Mouse (Mus musculus) intestine, embryonic 16.5 days (tissue): ENCODE measurements around the gene Olfr446. TPM values are rescaled to one million over a fixed set of nuclear protein-coding genes. Genes with fewer than 3 reads are reported as not detected.

ENCODE experiments used
- ATAC-seq: fragments of 200-750 bp; cut with Nextera tagmentation; 2 replicates; pipeline ENCODE4 v1.8.0; 2017; ENCODE audit warnings: moderate TSS enrichment, moderate library complexity
- H3K27ac ChIP-seq: fragments of 300-500 bp; sonication (generic); 2 replicates; pipeline ENCODE4 v1.5.1; 2014; ENCODE audit warnings: mild to moderate bottlenecking, low read length
- H3K27me3 ChIP-seq: fragments of 300-500 bp; sonication (generic); replicated peaks from 2 replicates; pipeline ENCODE4 v1.6.1; 2014; ENCODE audit warnings: low read length, control low read depth, mixed read lengths; ENCODE audit not compliant: control insufficient read depth, insufficient read depth
- H3K36me3 ChIP-seq: fragments of 300-500 bp; sonication (generic); 2 replicates; pipeline ENCODE4 v1.6.1; 2014; ENCODE audit warnings: low read length, control low read depth; ENCODE audit not compliant: control insufficient read depth, insufficient read depth
- H3K4me1 ChIP-seq: fragments of 300-500 bp; sonication (generic); 2 replicates; pipeline ENCODE4 v1.6.1; 2014; ENCODE audit warnings: low read length, control low read depth, mixed read lengths; ENCODE audit not compliant: control insufficient read depth, insufficient read depth
- H3K4me2 ChIP-seq: fragments of 300-500 bp; sonication (generic); 2 replicates; pipeline ENCODE4 v1.6.1; 2014; ENCODE audit warnings: low read depth, low read length, control low read depth
- H3K4me3 ChIP-seq: fragments of 300-500 bp; sonication (generic); 2 replicates; pipeline ENCODE4 v1.5.1; 2014; ENCODE audit warnings: mild to moderate bottlenecking, low read length
- H3K9ac ChIP-seq: fragments of 300-500 bp; sonication (generic); 2 replicates; pipeline ENCODE4 v1.6.1; 2014; ENCODE audit warnings: low read depth, low read length
- H3K9me3 ChIP-seq: fragments of 300-500 bp; sonication (generic); 2 replicates; pipeline ENCODE4 v1.6.1; 2016; ENCODE audit warnings: low read length, control low read depth; ENCODE audit not compliant: control insufficient read depth
- WGBS: fragments of 180-500 bp; shearing (Covaris S2); extraction: QIAGEN DNeasy Blood & Tissue Kit; methylation state at CpG from one replicate; pipeline ENCODE4 v1.1.7; 2014; 5-methylcytosine and 5-hydroxymethylcytosine counted together
- polyA plus RNA-seq: library from polyadenylated mRNA; unstranded; fragments of >200 nt; fragmentation: Nextera tagmentation; extraction: Ambion mirVana; gene quantifications from 2 replicates; pipeline ENCODE4 v1.2.1, GENCODE M21; 2015

The Olfr446 gene
- not detected in 2 replicates for polyA plus RNA-seq

GRCm38 (mm10) chr6:42921077-42921476, at the start of gene Olfr446:
Olfr446 (plus strand) TSS chr6:42921377.
- Histone ChIP-seq H3K27me3 (no peaks in the 10 kb centered on the region), H3K36me3 (no peaks in the 10 kb centered on the region), H3K4me3 (no peak within 1 kb of the TSS), H3K4me2 (no peak within 1 kb of the TSS), H3K27ac (no peak within 1 kb of the TSS), H3K9ac (no peak within 1 kb of the TSS), H3K9me3 (no peaks in the 10 kb centered on the region), H3K4me1 (no peaks in the 10 kb centered on the region)
- 63% methylated on average over 2 of the region's 2 CpGs for WGBS
- no peak for ATAC-seq

- no peaks in the 10 kb centered on the region for H3K27me3 ChIP-seq
- H3K4me1 ChIP-seq: no peaks in the 10 kb centered on the region
- no peak overlapping the region for H3K27ac ChIP-seq
- no peak overlapping the region for H3K9ac ChIP-seq
- H3K9me3 ChIP-seq: no peaks in the 10 kb centered on the region
- no peak overlapping the region for H3K4me2 ChIP-seq
- no peak for ATAC-seq
- no peak overlapping the region for H3K4me3 ChIP-seq
- H3K36me3 ChIP-seq: no peaks in the 10 kb centered on the region
These were observed 44.9 kb upstream of the Olfr446 start for GRCm38 (mm10) chr6:42876323-42876722.

- Histone ChIP-seq H3K27ac (no peak within 1 kb of the TSS), H3K4me3 (no peak within 1 kb of the TSS), H3K36me3 (no peaks in the 10 kb centered on the region), H3K4me1 (no peaks in the 10 kb centered on the region), H3K9ac (no peak within 1 kb of the TSS), H3K9me3 (no peaks in the 10 kb centered on the region), H3K4me2 (no peak within 1 kb of the TSS), H3K27me3 (no peaks in the 10 kb centered on the region)
- ATAC-seq: no peak
- 89% methylated on average over 1 of the region's 1 CpGs for WGBS
These were observed 31.0 kb upstream of the Olfr446 start, which contains the start of gene Olfr448 for GRCm38 (mm10) chr6:42890141-42890540. Olfr448 (plus strand) TSS chr6:42890441.

GRCm38 (mm10) chr6:42900345-42900744, 20.8 kb upstream of the Olfr446 start:
- H3K36me3 ChIP-seq: no peaks in the 10 kb centered on the region
- no peak overlapping the region for H3K27ac ChIP-seq
- H3K4me1 ChIP-seq: no peaks in the 10 kb centered on the region
- H3K9ac ChIP-seq: no peak overlapping the region
- H3K27me3 ChIP-seq: no peaks in the 10 kb centered on the region
- no peaks in the 10 kb centered on the region for H3K9me3 ChIP-seq
- H3K4me2 ChIP-seq: no peak overlapping the region
- no peak overlapping the region for H3K4me3 ChIP-seq
- ATAC-seq: no peak
- WGBS: 7% methylated on average over 1 of the region's 1 CpGs

GRCm38 (mm10) chr6:42908578-42908977, 12.6 kb upstream of the Olfr446 start, which contains the start of gene Olfr447:
Olfr447 (plus strand) TSS chr6:42908878.
- no peak for ATAC-seq
- H3K9me3 ChIP-seq: no peaks in the 10 kb centered on the region
- H3K27ac ChIP-seq: no peak within 1 kb of the TSS
- H3K4me2 ChIP-seq: no peak within 1 kb of the TSS
- no peak within 1 kb of the TSS for H3K4me3 ChIP-seq
- no peak within 1 kb of the TSS for H3K9ac ChIP-seq
- H3K36me3 ChIP-seq: no peaks in the 10 kb centered on the region
- no peaks in the 10 kb centered on the region for H3K4me1 ChIP-seq
- H3K27me3 ChIP-seq: no peaks in the 10 kb centered on the region

GRCm38 (mm10) chr6:42948767-42949166, 27.6 kb downstream of the Olfr446 start, which contains the start of gene Olfr444:
Olfr444 (plus strand) TSS chr6:42949067.
- H3K9me3 ChIP-seq: no peaks in the 10 kb centered on the region
- H3K4me2 ChIP-seq: no peak within 1 kb of the TSS
- 61% methylated on average over 1 of the region's 1 CpGs for WGBS
- H3K27me3 ChIP-seq: no peaks in the 10 kb centered on the region
- no peak for ATAC-seq
- no peaks in the 10 kb centered on the region for H3K4me1 ChIP-seq
- H3K27ac ChIP-seq: no peak within 1 kb of the TSS
- H3K9ac ChIP-seq: no peak within 1 kb of the TSS
- H3K4me3 ChIP-seq: no peak within 1 kb of the TSS
- H3K36me3 ChIP-seq: no peaks in the 10 kb centered on the region

- Histone ChIP-seq H3K9me3 (no peaks in the 10 kb centered on the region), H3K27me3 (no peaks in the 10 kb centered on the region), H3K4me2 (no peak overlapping the region), H3K4me3 (no peak overlapping the region), H3K9ac (no peak overlapping the region), H3K27ac (no peak overlapping the region), H3K4me1 (no peaks in the 10 kb centered on the region), H3K36me3 (no peaks in the 10 kb centered on the region)
- no peak for ATAC-seq
These were observed 59.2 kb downstream of the Olfr446 start for GRCm38 (mm10) chr6:42980377-42980776.

Other genes with a start within 250 kb of the Olfr446 start
- gene Tcaf1, start 211.3 kb upstream of the Olfr446 start, polyA plus RNA-seq: 40.8 and 44.6 TPM in 2 replicates
- gene Olfr453, start 182.0 kb upstream of the Olfr446 start, polyA plus RNA-seq: not detected in 2 replicates
- gene Olfr38, start 165.0 kb upstream of the Olfr446 start, polyA plus RNA-seq: not detected in 2 replicates
- not detected in 2 replicates for gene Olfr452, start 136.3 kb upstream of the Olfr446 start, polyA plus RNA-seq
- not detected in 2 replicates for gene Olfr450, start 109.4 kb upstream of the Olfr446 start, polyA plus RNA-seq
- gene Olfr449, start 87.0 kb upstream of the Olfr446 start, polyA plus RNA-seq: not detected in 2 replicates
- not detected in 2 replicates for gene Olfr448, start 30.9 kb upstream of the Olfr446 start, polyA plus RNA-seq
- gene Olfr447, start 12.5 kb upstream of the Olfr446 start, polyA plus RNA-seq: not detected in 2 replicates
- gene Olfr444, start 27.7 kb downstream of the Olfr446 start, polyA plus RNA-seq: not detected in 2 replicates
- gene Olfr441, start 185.0 kb downstream of the Olfr446 start, polyA plus RNA-seq: not detected in 2 replicates
- gene Olfr237-ps1, start 225.2 kb downstream of the Olfr446 start, polyA plus RNA-seq: not detected in 2 replicates
- not detected in 2 replicates for gene Olfr437, start 241.9 kb downstream of the Olfr446 start, polyA plus RNA-seq